8 mouse cellular contexts compared by ENCODE assay signal in the genomic region with DNA sequence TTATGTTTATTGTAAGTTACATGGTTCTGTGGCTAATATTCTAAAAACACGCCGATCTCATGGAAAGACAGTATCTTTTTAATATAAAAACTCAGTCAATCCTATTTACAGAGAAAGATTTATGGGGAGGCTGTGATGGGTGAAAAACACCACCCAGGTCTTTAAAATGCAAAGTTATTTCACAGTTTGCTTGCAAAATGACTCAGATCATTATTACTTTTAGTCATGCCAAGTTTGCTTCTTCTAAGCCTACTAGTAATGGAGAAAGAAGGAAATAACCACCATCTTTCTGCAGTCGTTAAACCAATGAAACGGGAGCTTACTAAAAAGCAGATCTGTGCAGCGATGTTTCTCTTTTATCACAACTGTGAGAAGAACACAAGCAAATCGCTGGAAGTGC. TPM values are rescaled to one million over a fixed set of nuclear protein-coding genes. Genes with fewer than 3 reads are reported as not detected.
DNase-seq lines count a peak whose midpoint lies in the region; ATAC-seq and TF ChIP-seq lines count a peak whose summit lies in the region.

No protein-coding gene starts in this region.

- H3K27ac ChIP-seq in kidney, postnatal 0 days = no peak overlapping the region
- H3K27ac ChIP-seq in embryonic fibroblast, embryonic 13.5 days (ENCODE audit: insufficient read depth, low read length) = no peak overlapping the region
- H3K27ac ChIP-seq in limb, embryonic 10.5 days = no peak overlapping the region
- H3K27ac ChIP-seq in neural tube, embryonic 14.5 days (ENCODE audit: low read depth, low read length) = no peak overlapping the region

- H3K9ac ChIP-seq in kidney, postnatal 0 days (ENCODE audit: low read depth, low read length) = 0 out of 2 replicates have a peak overlapping the region, but pooled peaks have one; percentile 84
- peak overlapping the region; percentile 89; the same call in 1 of the 2 replicates for H3K9ac ChIP-seq in neural tube, embryonic 14.5 days (replicated peaks; ENCODE audit: low read depth, low read length)

- intact Hi-C loops in left cerebral cortex, postnatal 4 days (cut with DNase I) = no loop called here
- intact Hi-C loops in gastrocnemius, postnatal 14 days (cut with DNase I; ENCODE audit: low total_unique reads) = no loop called here

- no peak for TF ChIP-seq POLR2A in embryonic fibroblast, embryonic 13.5 days (IDR thresholded peaks at IDR 0.05; ENCODE audit: low read depth, low read length)

- TF ChIP-seq CTCF in kidney, postnatal 0 days (IDR thresholded peaks at IDR 0.05; ENCODE audit: low read depth) = no peak
- TF ChIP-seq CTCF in embryonic fibroblast, embryonic 13.5 days (IDR thresholded peaks at IDR 0.05; ENCODE audit: borderline replicate concordance, insufficient read depth, low read length) = no peak

- no peak for ATAC-seq in kidney, postnatal 0 days (replicated peaks; ENCODE audit: low FRiP score, low read depth)
- ATAC-seq in neural tube, embryonic 14.5 days (ENCODE audit: low read depth) = no peak

- DNase-seq in kidney, postnatal 0 days (ENCODE audit: low spot score) = no peak
- DNase-seq in kidney, adult 8-10 months = no peak
- no peak for DNase-seq in limb, embryonic 10.5 days (ENCODE audit: low spot score)
- no peak for DNase-seq in left cerebral cortex, postnatal 4 days
- no peak for DNase-seq in gastrocnemius, postnatal 14 days
- DNase-seq in gastrocnemius, postnatal 25 days = no peak

- H3K27me3 ChIP-seq in kidney, postnatal 0 days (ENCODE audit: insufficient read depth, low read length) = no peaks in the 10 kb centered on the region
- peaks cover 4% of the 10 kb centered on the region; the same call in 1 of the 2 replicates for H3K27me3 ChIP-seq in limb, embryonic 10.5 days (ENCODE audit: low read depth, poor library complexity, severe bottlenecking)
- H3K27me3 ChIP-seq in neural tube, embryonic 14.5 days (ENCODE audit: control insufficient read depth, insufficient read depth, low read length) = peaks cover 2% of the 10 kb centered on the region; the same call in 1 of the 2 replicates

- WGBS in kidney, postnatal 0 days = 33% methylated on average over 6 of the region's 6 CpGs
- 45% methylated on average over 6 of the region's 6 CpGs for WGBS in limb, embryonic 10.5 days
- WGBS in neural tube, embryonic 14.5 days = 28% methylated on average over 6 of the region's 6 CpGs

- peak overlapping the region; percentile 99 for H3K4me2 ChIP-seq in kidney, postnatal 0 days (ENCODE audit: low read length)
- H3K4me2 ChIP-seq in neural tube, embryonic 14.5 days (ENCODE audit: low read depth, low read length) = peak overlapping the region; percentile 83

- no peaks in the 10 kb centered on the region for H3K36me3 ChIP-seq in kidney, postnatal 0 days (ENCODE audit: insufficient read depth, low read length)
- no peaks in the 10 kb centered on the region for H3K36me3 ChIP-seq in limb, embryonic 10.5 days
- H3K36me3 ChIP-seq in neural tube, embryonic 14.5 days (ENCODE audit: control insufficient read depth, insufficient read depth, low read length) = no peaks in the 10 kb centered on the region

- H3K4me3 ChIP-seq in kidney, postnatal 0 days (replicated peaks; ENCODE audit: low read depth, low read length) = peak overlapping the region; percentile 89
- H3K4me3 ChIP-seq in embryonic fibroblast, embryonic 13.5 days (ENCODE audit: insufficient read depth, low read length) = peak overlapping the region; percentile 33
- peak overlapping the region; percentile 79 for H3K4me3 ChIP-seq in limb, embryonic 10.5 days
- peak overlapping the region; percentile 82 for H3K4me3 ChIP-seq in neural tube, embryonic 14.5 days (ENCODE audit: low read depth, low read length)

- no peaks in the 10 kb centered on the region for H3K4me1 ChIP-seq in kidney, postnatal 0 days (replicated peaks; ENCODE audit: insufficient read depth, low read length)
- H3K4me1 ChIP-seq in embryonic fibroblast, embryonic 13.5 days (ENCODE audit: control insufficient read depth, insufficient read depth, low read length) = no peaks in the 10 kb centered on the region
- H3K4me1 ChIP-seq in limb, embryonic 10.5 days = peaks cover 7% of the 10 kb centered on the region
- H3K4me1 ChIP-seq in neural tube, embryonic 14.5 days (ENCODE audit: control insufficient read depth, insufficient read depth, low read length) = peaks cover 8% of the 10 kb centered on the region

- H3K9me3 ChIP-seq in kidney, postnatal 0 days (replicated peaks; ENCODE audit: low read length) = no peaks in the 10 kb centered on the region
- no peaks in the 10 kb centered on the region for H3K9me3 ChIP-seq in limb, embryonic 10.5 days (replicated peaks)
- H3K9me3 ChIP-seq in neural tube, embryonic 14.5 days (ENCODE audit: control insufficient read depth, low read length) = no peaks in the 10 kb centered on the region

RNA-seq across cellular contexts. Expression of a gene that starts 1.4 kb away (rescaled TPM):
- polyA plus RNA-seq in kidney, postnatal 0 days (2015; fragmentation: Nextera tagmentation; extraction: Ambion mirVana) = 54.4 and 57.5 TPM in 2 replicates
- 10.9 and 12.7 TPM in 2 replicates for polyA plus RNA-seq in embryonic fibroblast, embryonic 13.5 days (2011; ENCODE audit: insufficient read length, low read depth, missing spikeins)
- polyA plus RNA-seq in limb, embryonic 10.5 days (2016; fragmentation: Nextera tagmentation; extraction: Ambion mirVana) = 15.5 and 16.4 TPM in 2 replicates
- polyA plus RNA-seq in neural tube, embryonic 14.5 days (2014; fragmentation: Nextera tagmentation; extraction: Ambion mirVana) = 85.6 and 86.4 TPM in 2 replicates
- 100 to 1,000 TPM; 159 TPM for total RNA-seq in left cerebral cortex, postnatal 4 days (2021)
- total RNA-seq in gastrocnemius, postnatal 14 days (2021) = 1 to 10 TPM; 6.5 to 7.8 TPM
- 1 to 10 TPM; 3.5 to 6.9 TPM for total RNA-seq in gastrocnemius, postnatal 25 days (2021)

Comparison
In these comparisons a context has a peak if more than half of its experiments do, and no peak if none do; other contexts are left out.
1. H3K4me3 ChIP-seq: peak in every context shown above with its lines; median percentile 89 in kidney, postnatal 0 days; 82 in neural tube, embryonic 14.5 days; 79 in limb, embryonic 10.5 days; 33 in embryonic fibroblast, embryonic 13.5 days.